9 mouse cellular contexts compared by ENCODE assay signal in genomic region chr1:151616555-151617205, GRCm38 (mm10). TPM values are rescaled to one million over a fixed set of nuclear protein-coding genes. Genes with fewer than 3 reads are reported as not detected.
DNase-seq lines count a peak whose midpoint lies in the region; ATAC-seq and TF ChIP-seq lines count a peak whose summit lies in the region.
"Had no signal": no experiment of that assay in that cellular context is flagged by ENCODE, and none has a peak within 500 bp of the region (broad histone marks: within the 10 kb centered on the region; RNA-seq: fewer than 3 reads in every experiment).

No protein-coding gene starts in this region.

- H3K27me3 ChIP-seq in stomach, postnatal 0 days (ENCODE audit: control insufficient read depth, insufficient read depth, low read length) = no peaks in the 10 kb centered on the region
- H3K27me3 ChIP-seq in midbrain, embryonic 10.5 days (ENCODE audit: low read depth, poor library complexity, severe bottlenecking) = no peaks in the 10 kb centered on the region
- H3K27me3 ChIP-seq in hindbrain, postnatal 0 days (ENCODE audit: insufficient read depth, low read length) = no peaks in the 10 kb centered on the region

- no peak for TF ChIP-seq EP300 in stomach, postnatal 0 days (optimal IDR thresholded peaks at IDR 0.05)

- H3K27ac ChIP-seq in stomach, postnatal 0 days (replicated peaks) = no peak overlapping the region
- H3K27ac ChIP-seq in midbrain, embryonic 10.5 days (replicated peaks) = no peak overlapping the region
- no peak overlapping the region for H3K27ac ChIP-seq in hindbrain, postnatal 0 days

- no peak for TF ChIP-seq CTCF in stomach, postnatal 0 days (IDR thresholded peaks at IDR 0.05; ENCODE audit: low read depth)
- TF ChIP-seq CTCF in hindbrain, postnatal 0 days (IDR thresholded peaks at IDR 0.05; ENCODE audit: low read depth) = no peak

- H3K4me3 ChIP-seq in stomach, postnatal 0 days (ENCODE audit: low read depth, low read length) = no peak overlapping the region
- no peak overlapping the region for H3K4me3 ChIP-seq in midbrain, embryonic 10.5 days
- no peak overlapping the region for H3K4me3 ChIP-seq in hindbrain, postnatal 0 days (ENCODE audit: low read length)

- ATAC-seq in stomach, postnatal 0 days (ENCODE audit: low FRiP score, low TSS enrichment) = peak; percentile 51; the same call in 1 of the 2 replicates
- ATAC-seq in hindbrain, postnatal 0 days = no peak
- ATAC-seq: midbrain, embryonic 16.5 days had no signal

- peaks cover 3% of the 10 kb centered on the region; the same call in 1 of the 2 replicates for H3K4me1 ChIP-seq in stomach, postnatal 0 days (replicated peaks; ENCODE audit: control insufficient read depth, insufficient read depth)
- H3K4me1 ChIP-seq in midbrain, embryonic 10.5 days = no peaks in the 10 kb centered on the region
- no peaks in the 10 kb centered on the region for H3K4me1 ChIP-seq in hindbrain, postnatal 0 days (ENCODE audit: insufficient read depth, low read length)

- WGBS in stomach, postnatal 0 days = 80% methylated on average over 7 of the region's 7 CpGs
- 94% methylated on average over 7 of the region's 7 CpGs for WGBS in midbrain, embryonic 10.5 days
- WGBS in hindbrain, postnatal 0 days = 93% methylated on average over 7 of the region's 7 CpGs

- no peak overlapping the region for H3K9ac ChIP-seq in stomach, postnatal 0 days (ENCODE audit: low read length)
- no peak overlapping the region for H3K9ac ChIP-seq in hindbrain, postnatal 0 days (replicated peaks; ENCODE audit: low read length)

- H3K36me3 ChIP-seq in stomach, postnatal 0 days (ENCODE audit: control insufficient read depth, insufficient read depth, low read length) = no peaks in the 10 kb centered on the region
- no peaks in the 10 kb centered on the region for H3K36me3 ChIP-seq in midbrain, embryonic 10.5 days
- no peaks in the 10 kb centered on the region for H3K36me3 ChIP-seq in hindbrain, postnatal 0 days (ENCODE audit: insufficient read depth, low read length)

- no peak overlapping the region for H3K4me2 ChIP-seq in stomach, postnatal 0 days (replicated peaks; ENCODE audit: low read depth)
- H3K4me2 ChIP-seq in hindbrain, postnatal 0 days (ENCODE audit: low read depth, low read length) = no peak overlapping the region

- no peaks in the 10 kb centered on the region for H3K9me3 ChIP-seq in stomach, postnatal 0 days (ENCODE audit: control insufficient read depth, low read length)
- no peaks in the 10 kb centered on the region for H3K9me3 ChIP-seq in midbrain, embryonic 10.5 days (replicated peaks)
- no peaks in the 10 kb centered on the region for H3K9me3 ChIP-seq in hindbrain, postnatal 0 days (ENCODE audit: low read length)

- peak; percentile 40 to 48 for DNase-seq in right cerebral cortex, adult 2 months (ENCODE audit: low spot score in 2 of 2)
- DNase-seq in right cerebral cortex, postnatal 4 days = no peak
- DNase-seq in ZHBTc4 (ENCODE audit: low read depth, low spot score) = peak; percentile 62
- DNase-seq in frontal cortex, postnatal 36 days (ENCODE audit: low spot score in 2 of 2) = peak; percentile 35 to 55
- peak; percentile 42 for DNase-seq in stomach, postnatal 0 days (ENCODE audit: low spot score)
- no peak for DNase-seq in midbrain, embryonic 10.5 days (ENCODE audit: low spot score)
- no peak for DNase-seq in hindbrain, postnatal 0 days (ENCODE audit: low spot score)
- DNase-seq: thymus, postnatal 4 days had no signal

RNA-seq across cellular contexts. Expression of gene Fam129a, which starts 45.7 kb away (rescaled TPM):
- 17.7 and 23.5 TPM in 2 replicates for polyA plus RNA-seq in stomach, postnatal 0 days (2015; fragmentation: Nextera tagmentation; extraction: Ambion mirVana)
- 0.31 and 0.42 TPM in 2 replicates for polyA plus RNA-seq in midbrain, embryonic 10.5 days (2016; fragmentation: Nextera tagmentation; extraction: Ambion mirVana)
- 1.6 and 2.6 TPM in 2 replicates for total RNA-seq in hindbrain, postnatal 0 days (2014; rRNA removed)
- polyA plus RNA-seq in hindbrain, postnatal 0 days (2015; fragmentation: Nextera tagmentation; extraction: Ambion mirVana) = 1.7 and 2.0 TPM in 2 replicates

Comparison
In these comparisons a context has a peak if more than half of its experiments do, and no peak if none do; other contexts are left out.
1. DNase-seq: peak in right cerebral cortex, adult 2 months (2 of 2), ZHBTc4 (single experiment), frontal cortex, postnatal 36 days (2 of 2) and stomach, postnatal 0 days (single experiment); none in right cerebral cortex, postnatal 4 days (single experiment), midbrain, embryonic 10.5 days (single experiment) and hindbrain, postnatal 0 days (single experiment).